Mouse (Mus musculus) kidney, embryonic 16.5 days (tissue): ENCODE results near the gene Mettl13. TPM values are rescaled to one million over a fixed set of nuclear protein-coding genes. Genes with fewer than 3 reads are reported as not detected.

Experiments
- ATAC-seq: fragments of 200-750 bp; cut with Nextera tagmentation; 2 replicates; pipeline ENCODE4 v1.8.0; 2017; ENCODE audit warnings: moderate TSS enrichment; ENCODE audit not compliant: low FRiP score, low TSS enrichment
- H3K27ac ChIP-seq: fragments of 300-500 bp; sonication (generic); 2 replicates; pipeline ENCODE4 v1.5.1; 2014; ENCODE audit warnings: low read length
- H3K27me3 ChIP-seq: fragments of 300-500 bp; sonication (generic); 2 replicates; pipeline ENCODE4 v1.6.1; 2014; ENCODE audit warnings: low read length, control low read depth, mixed read lengths; ENCODE audit not compliant: insufficient read depth
- H3K36me3 ChIP-seq: fragments of 300-500 bp; sonication (generic); 2 replicates; pipeline ENCODE4 v1.6.1; 2014; ENCODE audit warnings: low read length, control low read depth, mixed read lengths; ENCODE audit not compliant: insufficient read depth
- H3K4me1 ChIP-seq: fragments of 300-500 bp; sonication (generic); 2 replicates; pipeline ENCODE4 v1.6.1; 2014; ENCODE audit warnings: low read length, control low read depth, mixed read lengths; ENCODE audit not compliant: insufficient read depth
- H3K4me2 ChIP-seq: fragments of 300-500 bp; sonication (generic); replicated peaks from 2 replicates; pipeline ENCODE4 v1.6.1; 2014; ENCODE audit warnings: low read depth, low read length
- H3K4me3 ChIP-seq: fragments of 300-500 bp; sonication (generic); 2 replicates; pipeline ENCODE4 v1.5.1; 2014; ENCODE audit warnings: mild to moderate bottlenecking, low read length
- H3K9ac ChIP-seq: fragments of 300-500 bp; sonication (generic); replicated peaks from 2 replicates; pipeline ENCODE4 v1.6.1; 2014; ENCODE audit warnings: low read length
- H3K9me3 ChIP-seq: fragments of 300-500 bp; sonication (generic); 2 replicates; pipeline ENCODE4 v1.6.1; 2016; ENCODE audit warnings: low read length, control low read depth
- WGBS: fragments of 180-500 bp; shearing (Covaris S2); extraction: QIAGEN DNeasy Blood & Tissue Kit; methylation state at CpG from one replicate; pipeline ENCODE4 v1.1.7; 2014; 5-methylcytosine and 5-hydroxymethylcytosine counted together
- polyA plus RNA-seq: library from polyadenylated mRNA; unstranded; fragments of >200 nt; fragmentation: Nextera tagmentation; extraction: Ambion mirVana; gene quantifications from 2 replicates; pipeline ENCODE4 v1.2.1, GENCODE M21; 2015

The Mettl13 gene
- polyA plus RNA-seq, 1 experiment from 2014 or later: 24.7 TPM

DNA sequence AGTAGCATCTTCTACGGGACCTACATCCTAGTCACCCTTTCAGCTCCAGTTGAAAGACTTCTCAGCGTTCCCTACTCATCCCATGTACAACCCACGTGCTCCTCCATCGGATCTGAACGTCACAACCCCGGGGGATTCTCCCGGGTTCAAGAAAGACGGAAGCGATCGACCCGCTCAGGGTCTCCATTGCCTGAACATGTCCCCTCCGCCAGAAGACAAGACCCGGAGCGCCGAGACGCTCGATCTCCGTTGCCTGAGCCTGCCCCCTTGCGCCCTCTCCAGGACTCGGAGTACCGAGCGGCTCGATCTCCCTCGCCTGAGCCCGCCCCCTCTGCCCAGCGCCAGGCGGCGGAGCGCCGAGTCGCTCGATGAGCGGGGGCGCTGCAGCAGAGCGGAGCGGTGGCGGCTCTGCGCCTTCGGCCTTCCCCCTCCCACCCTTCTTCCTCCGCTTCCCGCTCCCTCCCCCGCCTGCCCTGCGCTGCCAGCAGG is 22.0 kb upstream of the Mettl13 start, which contains the start of gene Vamp4:
Gene Vamp4, plus strand, starts transcription at position 256 of the 489 bp plus-strand sequence.
- Histone ChIP-seq H3K4me1 (peaks cover 16% of the 10 kb centered on the region), H3K4me2 (peak within 1 kb of the TSS; percentile 83), H3K4me3 (peak within 1 kb of the TSS; percentile 96), H3K27me3 (no peaks in the 10 kb centered on the region), H3K36me3 (peaks cover 8% of the 10 kb centered on the region), H3K9ac (peak within 1 kb of the TSS; percentile 93), H3K9me3 (peaks cover 8% of the 10 kb centered on the region; the same call in 1 of the 2 replicates), H3K27ac (peak within 1 kb of the TSS; percentile 94)
- ATAC-seq: peak; percentile 99
- WGBS: under 1% methylated on average over 37 of the region's 43 CpGs

GRCm38 (mm10) chr1:162567351-162567750 is 19.0 kb upstream of the Mettl13 start:
- WGBS: 18% methylated on average over 3 of the region's 3 CpGs
- H3K27ac ChIP-seq: no peak overlapping the region
- no peak overlapping the region for H3K4me3 ChIP-seq
- H3K36me3 ChIP-seq: no peaks in the 10 kb centered on the region
- no peak overlapping the region for H3K4me2 ChIP-seq
- peaks cover 16% of the 10 kb centered on the region for H3K4me1 ChIP-seq
- H3K27me3 ChIP-seq: no peaks in the 10 kb centered on the region
- ATAC-seq: no peak
- no peak overlapping the region for H3K9ac ChIP-seq
- H3K9me3 ChIP-seq: no peaks in the 10 kb centered on the region

GRCm38 (mm10) chr1:162564992-162565391 is 16.6 kb upstream of the Mettl13 start:
- ATAC-seq: no peak
- no peak overlapping the region for H3K27ac ChIP-seq
- WGBS: 43% methylated on average over 3 of the region's 3 CpGs

GRCm38 (mm10) chr1:162563236-162563635 is 14.9 kb upstream of the Mettl13 start:
- 77% methylated on average over 1 of the region's 1 CpGs for WGBS
- Histone ChIP-seq H3K9me3 (no peaks in the 10 kb centered on the region), H3K9ac (no peak overlapping the region), H3K27ac (no peak overlapping the region), H3K4me2 (no peak overlapping the region), H3K4me3 (no peak overlapping the region), H3K27me3 (no peaks in the 10 kb centered on the region), H3K36me3 (no peaks in the 10 kb centered on the region), H3K4me1 (0 out of 2 replicates have a peak, but pooled peaks cover 5% of the 10 kb centered on the region)
- no peak for ATAC-seq

More at GRCm38 (mm10) chr1:162564992-162565391, 16.6 kb upstream of the Mettl13 start:
- Histone ChIP-seq H3K4me1 (peaks cover 11% of the 10 kb centered on the region; the same call in 1 of the 2 replicates), H3K9me3 (no peaks in the 10 kb centered on the region), H3K4me2 (no peak overlapping the region), H3K4me3 (no peak overlapping the region), H3K36me3 (no peaks in the 10 kb centered on the region), H3K9ac (no peak overlapping the region), H3K27me3 (no peaks in the 10 kb centered on the region)

DNA sequence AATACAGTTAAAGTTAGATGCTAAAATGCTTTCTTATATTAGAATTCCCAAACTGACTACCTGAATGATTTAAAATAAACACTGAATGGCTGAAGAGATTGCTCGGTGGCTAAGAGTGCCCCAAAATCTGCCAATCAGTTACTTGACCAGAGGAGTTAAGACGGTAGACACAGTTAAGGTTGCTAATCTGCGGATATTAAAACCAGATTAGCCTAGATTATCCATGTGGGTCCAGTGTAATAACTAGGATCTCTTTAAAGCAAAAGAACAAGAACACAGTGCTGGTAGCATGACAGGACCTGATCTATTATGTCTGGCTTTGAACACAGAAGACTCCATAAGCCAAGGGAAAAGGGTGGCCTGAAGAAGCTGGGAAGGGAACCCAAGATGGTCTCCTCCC is 5.8 kb upstream of the Mettl13 start:
- no peaks in the 10 kb centered on the region for H3K4me1 ChIP-seq
- no peak overlapping the region for H3K4me2 ChIP-seq
- no peaks in the 10 kb centered on the region for H3K9me3 ChIP-seq
- H3K4me3 ChIP-seq: no peak overlapping the region
- ATAC-seq: no peak
- WGBS: 89% methylated on average over 3 of the region's 3 CpGs
- H3K9ac ChIP-seq: no peak overlapping the region
- no peaks in the 10 kb centered on the region; the same call in 1 of the 2 replicates for H3K27me3 ChIP-seq
- no peak overlapping the region for H3K27ac ChIP-seq
- H3K36me3 ChIP-seq: no peaks in the 10 kb centered on the region

DNA sequence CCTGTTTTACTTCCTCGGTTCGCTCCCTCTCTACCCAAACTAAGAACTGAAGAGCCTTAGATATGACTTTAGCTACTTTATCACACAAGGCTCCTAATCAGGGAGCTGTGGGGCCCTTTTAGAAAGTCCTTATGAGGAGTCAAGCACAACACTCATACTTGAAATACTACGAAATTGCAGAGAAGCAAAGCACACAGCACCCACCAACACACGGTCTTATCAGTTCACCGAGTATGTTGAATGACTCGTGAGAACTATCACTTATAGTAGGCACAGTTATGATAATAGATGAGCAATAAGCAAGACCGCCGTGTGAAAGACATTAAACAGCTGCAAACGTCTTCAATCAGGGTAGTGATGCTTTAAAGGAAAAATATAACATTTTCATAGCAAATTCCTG is 4.6 kb upstream of the Mettl13 start:
- ATAC-seq: no peak
- Histone ChIP-seq H3K9ac (no peak overlapping the region), H3K4me2 (no peak overlapping the region), H3K27ac (no peak overlapping the region), H3K27me3 (no peaks in the 10 kb centered on the region; the same call in 1 of the 2 replicates), H3K9me3 (no peaks in the 10 kb centered on the region), H3K4me1 (0 out of 2 replicates have a peak, but pooled peaks cover 3% of the 10 kb centered on the region), H3K36me3 (no peaks in the 10 kb centered on the region), H3K4me3 (no peak overlapping the region)
- 87% methylated on average over 9 of the region's 9 CpGs for WGBS

- Histone ChIP-seq H3K27ac (no peak overlapping the region), H3K4me3 (no peak overlapping the region), H3K27me3 (no peaks in the 10 kb centered on the region), H3K9me3 (no peaks in the 10 kb centered on the region), H3K9ac (no peak overlapping the region), H3K4me1 (peaks cover 14% of the 10 kb centered on the region), H3K36me3 (peaks cover 12% of the 10 kb centered on the region; the same call in 1 of the 2 replicates), H3K4me2 (no peak overlapping the region)
- WGBS: 72% methylated on average over 5 of the region's 5 CpGs
- ATAC-seq: no peak
These were observed 1.4 kb upstream of the Mettl13 start for GRCm38 (mm10) chr1:162549615-162550283.

DNA sequence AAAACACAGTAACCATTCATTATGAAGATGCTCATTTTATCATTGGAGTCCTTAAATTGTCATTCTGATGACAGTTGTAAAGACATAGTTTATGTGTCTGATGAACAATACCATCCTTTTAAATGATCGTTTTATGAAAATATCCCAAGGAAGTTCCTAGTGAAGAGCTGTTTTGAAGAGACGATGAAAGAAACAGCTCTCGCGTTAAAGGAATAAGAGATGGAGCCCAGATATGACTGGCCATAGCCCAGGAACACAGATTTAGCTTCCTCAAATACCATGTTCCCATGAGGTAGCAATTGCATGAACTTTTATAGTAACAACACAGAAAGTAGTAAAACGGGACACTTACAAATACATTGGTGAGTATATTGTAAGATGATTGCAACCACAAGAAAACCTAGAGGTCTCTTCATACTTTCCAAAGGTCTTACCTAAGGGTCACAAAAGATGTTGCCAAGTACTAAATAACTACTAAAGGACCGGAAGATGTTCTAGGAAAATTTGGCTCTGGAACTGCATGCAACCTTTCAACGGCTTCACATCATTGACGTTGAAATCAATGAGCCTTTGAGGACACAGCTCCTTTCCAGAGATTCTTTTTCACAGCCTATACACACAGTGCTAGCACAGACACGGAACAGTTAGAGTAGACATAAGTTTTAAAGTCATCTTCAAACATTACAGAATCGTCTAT is 714 bp upstream of the Mettl13 start:
- no peak for ATAC-seq
- H3K36me3 ChIP-seq: peaks cover 16% of the 10 kb centered on the region
- peak overlapping the region; percentile 79 for H3K27ac ChIP-seq
- no peaks in the 10 kb centered on the region for H3K27me3 ChIP-seq
- H3K4me3 ChIP-seq: peak overlapping the region; percentile 85
- H3K4me2 ChIP-seq: peak overlapping the region; percentile 95
- 64% methylated on average over 10 of the region's 10 CpGs for WGBS
- peak overlapping the region; percentile 79 for H3K9ac ChIP-seq
- no peaks in the 10 kb centered on the region for H3K9me3 ChIP-seq
- H3K4me1 ChIP-seq: peaks cover 14% of the 10 kb centered on the region

GRCm38 (mm10) chr1:162547607-162548006 is 744 bp downstream of the Mettl13 start:
- H3K9ac ChIP-seq: peak overlapping the region; percentile 79
- ATAC-seq: no peak
- H3K4me3 ChIP-seq: peak overlapping the region; percentile 85
- no peaks in the 10 kb centered on the region for H3K9me3 ChIP-seq
- H3K27me3 ChIP-seq: no peaks in the 10 kb centered on the region
- H3K36me3 ChIP-seq: peaks cover 29% of the 10 kb centered on the region
- WGBS: 4% methylated on average over 10 of the region's 10 CpGs
- peak overlapping the region; percentile 58 for H3K27ac ChIP-seq
- peak overlapping the region; percentile 95 for H3K4me2 ChIP-seq
- peaks cover 14% of the 10 kb centered on the region for H3K4me1 ChIP-seq

- no peak overlapping the region for H3K4me3 ChIP-seq
- 80% methylated on average over 1 of the region's 1 CpGs for WGBS
- no peaks in the 10 kb centered on the region for H3K9me3 ChIP-seq
These were observed 5.1 kb downstream of the Mettl13 start for GRCm38 (mm10) chr1:162543231-162543630.

More at GRCm38 (mm10) chr1:162543231-162543630, 5.1 kb downstream of the Mettl13 start:
- H3K36me3 ChIP-seq: peaks cover 55% of the 10 kb centered on the region
- peaks cover 11% of the 10 kb centered on the region for H3K4me1 ChIP-seq
- no peak overlapping the region for H3K9ac ChIP-seq
- no peaks in the 10 kb centered on the region for H3K27me3 ChIP-seq
- no peak for ATAC-seq
- no peak overlapping the region for H3K27ac ChIP-seq
- no peak overlapping the region for H3K4me2 ChIP-seq
